In the genomic region with DNA sequence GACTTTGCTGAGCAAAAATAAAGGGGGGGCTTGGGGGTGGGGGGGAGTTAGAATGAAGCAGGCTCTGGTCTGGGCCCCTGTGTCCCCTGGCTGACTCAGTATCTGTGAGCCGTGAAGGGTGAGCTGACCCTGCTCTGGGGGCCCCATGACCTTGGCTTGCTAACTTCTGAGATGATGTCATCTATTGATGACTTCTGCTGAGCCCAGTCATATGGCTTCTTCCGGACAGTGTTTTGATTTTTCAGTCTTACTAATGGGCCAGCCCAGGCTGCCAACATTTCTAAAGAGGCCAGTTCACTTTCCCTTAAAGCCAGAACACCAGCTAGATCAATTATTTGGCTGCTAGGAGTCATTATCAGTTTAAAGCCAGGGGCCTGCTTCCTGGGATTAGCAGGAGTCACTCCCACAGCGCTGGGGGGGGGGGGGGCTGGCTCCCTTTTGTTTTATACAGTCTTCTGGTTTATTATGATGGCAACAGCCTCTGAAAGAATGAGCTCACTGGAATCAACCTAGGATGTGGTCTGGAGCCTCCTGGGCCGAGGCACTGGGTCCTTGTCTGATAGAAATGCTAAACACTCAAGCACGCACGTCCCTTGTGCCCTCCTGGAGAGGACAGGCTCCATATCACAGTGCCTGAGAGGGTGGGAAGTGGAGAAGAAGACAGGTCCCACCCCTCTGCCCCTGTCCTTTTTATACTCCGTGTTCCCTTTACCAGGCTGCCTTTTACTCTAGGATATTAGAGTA, we compare ENCODE assay signal across 8 mouse cellular contexts. TPM values are rescaled to one million over a fixed set of nuclear protein-coding genes. Genes with fewer than 3 reads are reported as not detected.
A peak's percentile ranks its signal among the peaks of the same experiment; 100 is the strongest.
DNase-seq lines count a peak whose midpoint lies in the region; ATAC-seq and TF ChIP-seq lines count a peak whose summit lies in the region.

No protein-coding gene starts in this region.

- peaks cover 19% of the 10 kb centered on the region; the same call in 1 of the 2 replicates for H3K27me3 ChIP-seq in heart, embryonic 15.5 days
- H3K27me3 ChIP-seq in MEL (ENCODE audit: control insufficient read depth in 1 of 2, insufficient read depth in 2 of 2, low read length in 2 of 2): no peaks in the 10 kb centered on the region

- TF ChIP-seq POLR2A in MEL (IDR thresholded peaks at IDR 0.05; ENCODE audit: control insufficient read depth in 1 of 2, insufficient read depth in 1 of 2, low read depth in 1 of 2, low read length in 2 of 2, poor library complexity in 1 of 2): no peak

- TF ChIP-seq EP300 in MEL (IDR thresholded peaks at IDR 0.05; ENCODE audit: low read depth in 1 of 2, low read length in 2 of 2): no peak

- H3K79me2 ChIP-seq in MEL (ENCODE audit: control insufficient read depth, insufficient read depth, low read length, poor library complexity): no peaks in the 10 kb centered on the region; the same call in 1 of the 2 replicates

- peaks cover 64% of the 10 kb centered on the region for H3K4me1 ChIP-seq in heart, embryonic 15.5 days (replicated peaks)
- peaks cover 19 to 21% of the 10 kb centered on the region in 2 experiments for H3K4me1 ChIP-seq in MEL (ENCODE audit: control insufficient read depth in 1 of 2, insufficient read depth in 2 of 2, low read length in 2 of 2)

- peak overlapping the region; percentile 97 for H3K27ac ChIP-seq in heart, embryonic 15.5 days
- H3K27ac ChIP-seq in MEL (ENCODE audit: control insufficient read depth, low read depth, low read length): peak overlapping the region; percentile 33

- peak overlapping the region; percentile 85 for H3K9ac ChIP-seq in heart, embryonic 15.5 days
- peak overlapping the region; percentile 7 for H3K9ac ChIP-seq in MEL (ENCODE audit: control insufficient read depth, low read depth, low read length, poor library complexity, severe bottlenecking)

- H3K4me3 ChIP-seq in heart, embryonic 15.5 days: peak overlapping the region; percentile 80
- peak overlapping the region in 1 of 2 experiments; percentile 28; a peak in 2 of 4 replicates for H3K4me3 ChIP-seq in MEL (ENCODE audit: control insufficient read depth in 1 of 2, insufficient read depth in 1 of 2, low read depth in 2 of 2, low read length in 2 of 2)

- WGBS in heart, embryonic 15.5 days: 11% methylated on average over 7 of the region's 7 CpGs

- peak; percentile 43 for ATAC-seq in heart, embryonic 15.5 days (replicated peaks; ENCODE audit: insufficient number of reproducible peaks, insufficient read depth, low FRiP score, low read depth)
- no peak for ATAC-seq in frontal cortex, adult (ENCODE audit: low TSS enrichment)

- TF ChIP-seq CTCF in MEL (IDR thresholded peaks at IDR 0.05 in 2 of 3, conservative IDR thresholded peaks at IDR 0.05 in 1 of 3; ENCODE audit: control insufficient read depth in 1 of 3, insufficient read depth in 1 of 3, low read depth in 2 of 3, low read length in 3 of 3, poor library complexity in 1 of 3, severe bottlenecking in 1 of 3): no peak

- no peak for TF ChIP-seq RAD21 in MEL (IDR thresholded peaks at IDR 0.05; ENCODE audit: low read depth, low read length)

- no peaks in the 10 kb centered on the region for H3K36me3 ChIP-seq in heart, embryonic 15.5 days
- H3K36me3 ChIP-seq in MEL (ENCODE audit: control insufficient read depth in 1 of 2, insufficient read depth in 2 of 2, low read length in 2 of 2): peaks cover 0 to 18% of the 10 kb centered on the region in 2 experiments; a peak in 2 of 4 replicates

- no peak for DNase-seq in heart, postnatal 4 days
- DNase-seq in MEL (ENCODE audit: low read depth, low spot score) (peak; percentile 41), liver (peak; percentile 71)
- peak; percentile 83 for DNase-seq in adrenal gland, adult 2 months
- no peak for DNase-seq in T-cell, adult 2 months (ENCODE audit: low spot score)
- no peak for DNase-seq in thymus, postnatal 10 days (ENCODE audit: low spot score in 2 of 2)

- H3K9me3 ChIP-seq in heart, embryonic 15.5 days (replicated peaks): no peaks in the 10 kb centered on the region
- H3K9me3 ChIP-seq in MEL (replicated peaks; ENCODE audit: insufficient read depth, low read length): no peaks in the 10 kb centered on the region

- H3K4me2 ChIP-seq in heart, embryonic 15.5 days: peak overlapping the region; percentile 92

TF ChIP-seq in MEL, 35 proteins besides CTCF, POLR2A, EP300 and RAD21:
- TF ChIP-seq SIN3A (IDR thresholded peaks at IDR 0.05; ENCODE audit: low read length): 0 out of 2 replicates have a peak, but pooled peaks have one; percentile 24
- TF ChIP-seq CHD2 (IDR thresholded peaks at IDR 0.05; ENCODE audit: low read length): no peak

RNA-seq across cellular contexts. Expression of a gene that starts 3.2 kb away (rescaled TPM):
- 170 and 195 TPM in 2 replicates for polyA plus RNA-seq in heart, embryonic 15.5 days (2015; fragmentation: Nextera tagmentation; extraction: Ambion mirVana)
- 100 to 1,000 TPM; 278 to 282 TPM for total RNA-seq in heart, postnatal 4 days (2021)
- total RNA-seq in MEL (2012; rRNA removed): 2.2 and 2.3 TPM in 2 replicates
- polyA plus RNA-seq in MEL (2012; ENCODE audit: insufficient read depth in 1 of 2, insufficient read length in 2 of 2, low read depth in 1 of 2, low replicate concordance in 2 of 2, missing spikeins in 1 of 2): 1 to 10 TPM in 1 of 2 experiments, not detected in 1; 8.1 TPM
- total RNA-seq in adrenal gland, adult 2 months (2021): 1 to 10 TPM; 3.0 to 8.7 TPM
- polyA plus RNA-seq in adrenal gland, adult 2 months (2012; rRNA removed): 0.89 and 2.2 TPM in 2 replicates

Comparison
In these comparisons a context has a peak if more than half of its experiments do, and no peak if none do; other contexts are left out.
1. DNase-seq: peak in MEL (single experiment), adrenal gland, adult 2 months (single experiment) and liver (single experiment); none in heart, postnatal 4 days (single experiment), T-cell, adult 2 months (single experiment) and thymus, postnatal 10 days (0 of 2).
2. RNA of a gene that starts 3.2 kb away (total RNA-seq): 278 to 282 TPM in heart, postnatal 4 days; 3.0 to 8.7 TPM in adrenal gland, adult 2 months and 2.2 to 2.3 TPM in MEL; every median in the first group is over 10 times any median in the second.